Mouse (Mus musculus) forebrain, embryonic 16.5 days (tissue): ENCODE measurements at regions not wholly inside any gene's neighbourhood (a gene's known extent, or its start where the extent isn't known, plus 50 kb on each side); places are given as distances from the start of the nearest gene placed in this dataset.

Source experiments
- ATAC-seq: fragments of 200-750 bp; cut with Nextera tagmentation; 2 replicates; pipeline ENCODE4 v1.8.0; 2017; ENCODE audit warnings: mild to moderate bottlenecking, moderate library complexity
- H3K27ac ChIP-seq: fragments of 300-500 bp; sonication (generic); 2 replicates; pipeline ENCODE4 v1.5.1; 2014; ENCODE audit warnings: low read length, control low read depth
- H3K27me3 ChIP-seq: fragments of 300-500 bp; sonication (generic); replicated peaks from 2 replicates; pipeline ENCODE4 v1.6.1; 2014; ENCODE audit warnings: low read length; ENCODE audit not compliant: control insufficient read depth, insufficient read depth
- H3K36me3 ChIP-seq: fragments of 300-500 bp; sonication (generic); 2 replicates; pipeline ENCODE4 v1.6.1; 2014; ENCODE audit not compliant: control insufficient read depth, insufficient read depth
- H3K4me1 ChIP-seq: fragments of 300-500 bp; sonication (generic); replicated peaks from 2 replicates; pipeline ENCODE4 v1.6.1; 2014; ENCODE audit warnings: low read length; ENCODE audit not compliant: control insufficient read depth, insufficient read depth
- H3K4me2 ChIP-seq: fragments of 300-500 bp; sonication (generic); 2 replicates; pipeline ENCODE4 v1.6.1; 2014; ENCODE audit warnings: mild to moderate bottlenecking, low read length, control low read depth
- H3K4me3 ChIP-seq: fragments of 300-500 bp; sonication (generic); replicated peaks from 2 replicates; pipeline ENCODE4 v1.5.1; 2014; ENCODE audit warnings: mild to moderate bottlenecking, low read length, control low read depth
- H3K9ac ChIP-seq: fragments of 300-500 bp; sonication (generic); replicated peaks from 2 replicates; pipeline ENCODE4 v1.6.1; 2014; ENCODE audit warnings: low read depth, low read length, control low read depth
- H3K9me3 ChIP-seq: fragments of 300-500 bp; sonication (generic); 2 replicates; pipeline ENCODE4 v1.6.1; 2016; ENCODE audit warnings: low read length; ENCODE audit not compliant: control insufficient read depth
- WGBS: fragments of 180-500 bp; shearing (Covaris S2); extraction: QIAGEN DNeasy Blood & Tissue Kit; methylation state at CpG from one replicate; pipeline ENCODE4 v1.1.7; 2014; 5-methylcytosine and 5-hydroxymethylcytosine counted together

- Histone ChIP-seq H3K4me2 (no peak overlapping the region), H3K27ac (no peak overlapping the region), H3K27me3 (no peaks in the 10 kb centered on the region), H3K9me3 (no peaks in the 10 kb centered on the region), H3K4me3 (no peak overlapping the region), H3K9ac (no peak overlapping the region), H3K36me3 (no peaks in the 10 kb centered on the region), H3K4me1 (no peaks in the 10 kb centered on the region)
- WGBS = 75% methylated on average over 1 of the region's 1 CpGs
- ATAC-seq = no peak
Measured at GRCm38 (mm10) chr13:16498052-16498451, 486.4 kb downstream of the Inhba start.

DNA sequence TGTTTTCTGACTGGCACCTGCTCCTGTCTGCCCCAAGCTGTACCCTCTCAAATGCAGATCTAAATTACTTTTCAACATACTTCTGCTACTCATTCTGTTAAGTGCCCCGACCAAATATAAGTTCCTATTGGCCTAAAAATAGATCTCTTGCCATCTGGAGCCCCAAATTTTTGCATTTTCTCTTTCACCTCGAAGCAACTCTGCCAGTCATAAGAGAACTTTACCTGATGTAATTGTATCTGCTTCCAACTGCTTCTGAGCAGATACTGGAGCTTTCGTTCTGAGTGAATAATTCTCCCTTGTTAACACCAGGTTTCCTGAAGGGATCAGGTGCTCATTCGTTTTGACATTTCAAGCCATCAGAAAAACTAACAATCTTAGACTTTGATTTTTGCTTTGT lies 501.2 kb downstream of the Inhba start:
- no peak overlapping the region for H3K4me2 ChIP-seq
- no peaks in the 10 kb centered on the region for H3K36me3 ChIP-seq
- no peak for ATAC-seq
- no peak overlapping the region for H3K4me3 ChIP-seq
- no peak overlapping the region for H3K27ac ChIP-seq
- H3K4me1 ChIP-seq = no peaks in the 10 kb centered on the region
- H3K9me3 ChIP-seq = no peaks in the 10 kb centered on the region
- WGBS = 72% methylated on average over 4 of the region's 4 CpGs
- H3K27me3 ChIP-seq = no peaks in the 10 kb centered on the region
- no peak overlapping the region for H3K9ac ChIP-seq

DNA sequence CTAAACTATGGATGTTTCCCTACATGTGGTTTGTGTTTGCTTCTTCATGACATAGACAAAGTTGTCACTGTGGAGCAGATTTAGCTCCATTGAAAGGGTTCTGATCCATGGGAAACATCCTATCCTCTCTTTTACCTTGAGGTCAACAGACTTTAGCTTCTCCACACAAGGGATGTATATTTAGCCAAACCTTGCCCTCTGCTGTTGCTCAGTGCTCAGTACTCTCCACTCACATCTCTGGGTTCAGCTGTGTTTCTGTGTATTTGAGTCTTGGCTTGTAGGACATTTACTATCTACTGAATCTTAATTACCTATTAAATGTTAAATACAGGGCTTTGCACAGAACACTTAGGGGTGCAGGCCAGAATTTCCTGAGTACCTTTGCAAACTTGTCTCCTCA lies 503.5 kb downstream of the Inhba start:
- no peaks in the 10 kb centered on the region for H3K36me3 ChIP-seq
- no peak overlapping the region for H3K4me3 ChIP-seq
- no peak for ATAC-seq
- no peak overlapping the region for H3K4me2 ChIP-seq
- no peaks in the 10 kb centered on the region for H3K27me3 ChIP-seq
- H3K9me3 ChIP-seq = no peaks in the 10 kb centered on the region
- no peaks in the 10 kb centered on the region for H3K4me1 ChIP-seq
- H3K27ac ChIP-seq = no peak overlapping the region
- no peak overlapping the region for H3K9ac ChIP-seq

GRCm38 (mm10) chr13:16529036-16529435 lies 517.4 kb downstream of the Inhba start:
- Histone ChIP-seq H3K9me3 (no peaks in the 10 kb centered on the region), H3K4me2 (no peak overlapping the region), H3K36me3 (no peaks in the 10 kb centered on the region), H3K4me1 (no peaks in the 10 kb centered on the region), H3K27ac (no peak overlapping the region), H3K27me3 (no peaks in the 10 kb centered on the region), H3K4me3 (no peak overlapping the region), H3K9ac (no peak overlapping the region)
- no peak for ATAC-seq
- WGBS = 81% methylated on average over 5 of the region's 5 CpGs

DNA sequence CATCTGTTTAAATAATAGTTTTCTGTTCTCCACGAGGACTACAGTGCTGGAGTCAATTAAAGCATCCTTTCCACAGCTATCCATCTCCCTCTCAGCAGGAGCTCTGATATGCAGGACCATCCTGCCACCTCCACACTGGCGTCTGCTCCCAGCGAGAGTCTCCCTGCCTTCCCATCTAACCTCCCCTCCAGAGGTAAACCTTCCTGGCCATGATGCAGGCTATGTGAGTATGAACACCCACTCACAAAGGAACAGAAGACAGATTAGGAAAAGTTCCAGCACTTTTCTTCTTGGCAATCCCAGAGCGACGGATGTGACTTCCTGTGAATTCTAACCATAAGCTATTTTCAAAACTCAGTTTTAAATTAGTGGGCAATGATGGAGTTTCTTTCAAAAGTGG lies 532.1 kb downstream of the Inhba start:
- no peaks in the 10 kb centered on the region for H3K36me3 ChIP-seq
- ATAC-seq = no peak
- 75% methylated on average over 5 of the region's 5 CpGs for WGBS

GRCm38 (mm10) chr13:16550060-16550459 lies 538.4 kb downstream of the Inhba start:
- H3K9ac ChIP-seq = no peak overlapping the region
- no peak overlapping the region for H3K27ac ChIP-seq
- H3K9me3 ChIP-seq = no peaks in the 10 kb centered on the region
- no peak overlapping the region for H3K4me3 ChIP-seq
- no peaks in the 10 kb centered on the region for H3K27me3 ChIP-seq
- H3K4me1 ChIP-seq = no peaks in the 10 kb centered on the region
- no peaks in the 10 kb centered on the region for H3K36me3 ChIP-seq
- ATAC-seq = no peak
- H3K4me2 ChIP-seq = no peak overlapping the region

More for the DNA sequence above, 532.1 kb downstream of the Inhba start:
- no peaks in the 10 kb centered on the region for H3K4me1 ChIP-seq
- no peak overlapping the region for H3K27ac ChIP-seq
- no peaks in the 10 kb centered on the region for H3K27me3 ChIP-seq
- no peak overlapping the region for H3K4me3 ChIP-seq
- no peak overlapping the region for H3K4me2 ChIP-seq
- H3K9me3 ChIP-seq = no peaks in the 10 kb centered on the region
- H3K9ac ChIP-seq = no peak overlapping the region

GRCm38 (mm10) chr13:16564988-16565387 lies 553.3 kb downstream of the Inhba start:
- Histone ChIP-seq H3K27me3 (no peaks in the 10 kb centered on the region), H3K9me3 (no peaks in the 10 kb centered on the region), H3K27ac (no peak overlapping the region), H3K36me3 (no peaks in the 10 kb centered on the region), H3K4me1 (no peaks in the 10 kb centered on the region), H3K9ac (no peak overlapping the region), H3K4me2 (no peak overlapping the region), H3K4me3 (no peak overlapping the region)
- no peak for ATAC-seq
- WGBS = 86% methylated on average over 1 of the region's 1 CpGs

DNA sequence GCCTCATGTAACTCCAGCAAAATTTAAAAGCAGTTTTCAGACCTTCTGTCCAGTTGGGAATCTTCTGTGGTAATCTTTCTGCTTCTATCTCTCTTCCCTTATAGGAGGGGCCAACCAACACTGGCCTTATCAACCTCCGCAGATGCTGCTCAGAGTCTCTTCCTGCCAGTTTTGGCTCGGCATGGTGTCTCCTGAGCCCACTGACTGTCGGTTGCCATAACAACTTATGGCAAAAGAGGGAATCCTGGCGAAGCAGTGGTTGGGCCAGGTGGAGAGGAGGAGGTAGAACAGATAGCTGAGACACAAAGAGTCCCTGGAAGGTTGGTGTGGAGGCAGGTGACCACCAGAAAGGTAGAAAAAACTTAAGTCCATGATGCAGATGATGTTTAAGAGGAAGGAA lies 562.4 kb downstream of the Inhba start:
- WGBS = 21% methylated on average over 4 of the region's 4 CpGs
- no peak overlapping the region for H3K4me3 ChIP-seq
- H3K9ac ChIP-seq = no peak overlapping the region
- no peaks in the 10 kb centered on the region for H3K27me3 ChIP-seq
- H3K4me1 ChIP-seq = no peaks in the 10 kb centered on the region
- no peaks in the 10 kb centered on the region for H3K36me3 ChIP-seq
- no peaks in the 10 kb centered on the region for H3K9me3 ChIP-seq
- ATAC-seq = no peak
- no peak overlapping the region for H3K27ac ChIP-seq
- no peak overlapping the region for H3K4me2 ChIP-seq

GRCm38 (mm10) chr13:16586286-16586685 lies 574.6 kb downstream of the Inhba start:
- no peaks in the 10 kb centered on the region for H3K36me3 ChIP-seq
- no peak for ATAC-seq
- no peaks in the 10 kb centered on the region for H3K27me3 ChIP-seq

GRCm38 (mm10) chr13:16619755-16620154 lies 608.1 kb downstream of the Inhba start:
- no peak overlapping the region for H3K4me3 ChIP-seq
- 92% methylated on average over 5 of the region's 5 CpGs for WGBS
- H3K36me3 ChIP-seq = no peaks in the 10 kb centered on the region
- H3K27me3 ChIP-seq = no peaks in the 10 kb centered on the region
- ATAC-seq = no peak
- H3K4me2 ChIP-seq = no peak overlapping the region
- H3K27ac ChIP-seq = no peak overlapping the region
- H3K9ac ChIP-seq = no peak overlapping the region
- no peaks in the 10 kb centered on the region for H3K4me1 ChIP-seq
- H3K9me3 ChIP-seq = no peaks in the 10 kb centered on the region

More at GRCm38 (mm10) chr13:16586286-16586685, 574.6 kb downstream of the Inhba start:
- Histone ChIP-seq H3K9ac (no peak overlapping the region), H3K4me2 (no peak overlapping the region), H3K4me3 (no peak overlapping the region), H3K27ac (no peak overlapping the region), H3K9me3 (no peaks in the 10 kb centered on the region), H3K4me1 (no peaks in the 10 kb centered on the region)
